Mouse (Mus musculus) ES-E14 (cell line): ENCODE data around the gene Asb3.

Experiments
- CHD2 ChIP-seq: IDR thresholded peaks from 2 replicates; pipeline ENCODE4 v1.6.1; 2014; ENCODE audit warnings: mild to moderate bottlenecking, low read depth, low read length, inconsistent platforms
- HCFC1 ChIP-seq: IDR thresholded peaks from 2 replicates; pipeline ENCODE4 v1.6.1; 2012; ENCODE audit warnings: low read length, inconsistent platforms, borderline replicate concordance; ENCODE audit not compliant: insufficient read depth
- MAFK ChIP-seq: IDR thresholded peaks from 2 replicates; pipeline ENCODE4 v1.6.1; 2014; ENCODE audit warnings: mild to moderate bottlenecking, low read depth, low read length, inconsistent platforms; ENCODE audit not compliant: insufficient read depth
- ZC3H11A ChIP-seq: IDR thresholded peaks from 2 replicates; pipeline ENCODE4 v1.6.1; 2012; ENCODE audit warnings: low read depth, mild to moderate bottlenecking, inconsistent platforms, low read length, borderline replicate concordance
- ZNF384 ChIP-seq: IDR thresholded peaks from 2 replicates; pipeline ENCODE4 v1.6.1; 2012; ENCODE audit warnings: low read depth, low read length, inconsistent platforms

DNA sequence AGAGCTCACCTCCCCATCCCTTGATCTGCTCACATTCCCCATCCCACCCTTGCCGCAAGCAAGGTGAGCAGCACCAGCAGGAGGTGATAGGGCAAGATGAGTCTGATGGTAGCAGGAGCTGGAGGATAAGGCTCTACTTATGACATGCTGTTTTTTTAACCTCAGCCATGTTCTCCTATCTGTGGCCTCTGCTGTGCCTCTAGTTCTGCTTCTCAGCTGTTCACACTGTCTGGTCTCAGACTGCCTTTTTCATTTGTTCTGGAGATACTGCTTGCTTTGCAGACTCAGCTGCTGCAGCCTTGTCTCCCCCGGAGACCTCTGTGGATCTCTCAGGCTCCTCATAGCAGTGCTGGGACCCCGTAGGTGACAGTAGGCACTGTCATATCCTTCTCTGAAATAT, 38.1 kb downstream of the Asb3 start:
- TF ChIP-seq CHD2 (no peak), HCFC1 (no peak), MAFK (no peak), ZC3H11A (no peak), ZNF384 (no peak)
